10 mouse cellular contexts compared by ENCODE assay signal in genomic region chr14:74974136-74974651, GRCm38 (mm10). TPM values are rescaled to one million over a fixed set of nuclear protein-coding genes. Genes with fewer than 3 reads are reported as not detected.
DNase-seq lines count a peak whose midpoint lies in the region; ATAC-seq and TF ChIP-seq lines count a peak whose summit lies in the region.
"Had no signal": no experiment of that assay in that cellular context is flagged by ENCODE, and none has a peak within 500 bp of the region (broad histone marks: within the 10 kb centered on the region; RNA-seq: fewer than 3 reads in every experiment).

No protein-coding gene starts in this region.

- no peak overlapping the region for H3K4me2 ChIP-seq in lung, embryonic 15.5 days
- H3K4me2 ChIP-seq in forebrain, postnatal 0 days (ENCODE audit: low read depth), result no peak overlapping the region
- H3K4me2 ChIP-seq: hindbrain, embryonic 12.5 days; limb, embryonic 13.5 days had no signal

- peaks cover 13% of the 10 kb centered on the region; the same call in 1 of the 2 replicates for H3K4me1 ChIP-seq in lung, embryonic 15.5 days
- H3K4me1 ChIP-seq in kidney, adult 2 months (ENCODE audit: control insufficient read depth, insufficient read depth, low read length), result peaks cover 4% of the 10 kb centered on the region; the same call in 1 of the 2 replicates
- H3K4me1 ChIP-seq in forebrain, postnatal 0 days (ENCODE audit: insufficient read depth), result no peaks in the 10 kb centered on the region
- H3K4me1 ChIP-seq: hindbrain, embryonic 12.5 days; limb, embryonic 13.5 days had no signal

- no peak for TF ChIP-seq POLR2A in kidney, adult 2 months (IDR thresholded peaks at IDR 0.05; ENCODE audit: low read depth, low read length)

- no peak for ATAC-seq in lung, embryonic 15.5 days (ENCODE audit: borderline replicate concordance, extremely low read depth, low FRiP score, low TSS enrichment)
- ATAC-seq in forebrain, postnatal 0 days, result no peak

- H3K9ac ChIP-seq in lung, embryonic 15.5 days, result no peak overlapping the region
- no peak overlapping the region for H3K9ac ChIP-seq in forebrain, postnatal 0 days
- H3K9ac ChIP-seq: hindbrain, embryonic 12.5 days; limb, embryonic 13.5 days had no signal

- no peak for TF ChIP-seq CTCF in kidney, adult 2 months (conservative IDR thresholded peaks at IDR 0.05; ENCODE audit: insufficient read depth, insufficient read length, low read depth, low read length)
- no peak for TF ChIP-seq CTCF in forebrain, postnatal 0 days (IDR thresholded peaks at IDR 0.05; ENCODE audit: low read depth)

- no peaks in the 10 kb centered on the region for H3K9me3 ChIP-seq in lung, embryonic 15.5 days
- no peaks in the 10 kb centered on the region for H3K9me3 ChIP-seq in forebrain, postnatal 0 days (ENCODE audit: low read length)
- H3K9me3 ChIP-seq: hindbrain, embryonic 12.5 days; limb, embryonic 13.5 days had no signal

- no peak for DNase-seq in lung, postnatal 25 days (ENCODE audit: low spot score)
- peak; percentile 50 to 67 for DNase-seq in heart, adult 9 months (ENCODE audit: low spot score in 2 of 2)
- peak; percentile 75 for DNase-seq in kidney, adult 2 months
- peak; percentile 45 for DNase-seq in lung, postnatal 10 days
- no peak for DNase-seq in forebrain, postnatal 0 days
- no peak for DNase-seq in thymus, postnatal 0 days (ENCODE audit: low spot score)
- DNase-seq in ovary, postnatal 10 days (ENCODE audit: low spot score), result no peak

- no peak overlapping the region for H3K4me3 ChIP-seq in lung, embryonic 15.5 days
- H3K4me3 ChIP-seq in kidney, adult 2 months (ENCODE audit: insufficient read depth, low read depth, low read length), result no peak overlapping the region
- H3K4me3 ChIP-seq in forebrain, postnatal 0 days (ENCODE audit: low read depth, low read length), result no peak overlapping the region
- H3K4me3 ChIP-seq: hindbrain, embryonic 12.5 days; limb, embryonic 13.5 days had no signal

- H3K27ac ChIP-seq in lung, embryonic 15.5 days, result peak overlapping the region; percentile 55
- H3K27ac ChIP-seq in kidney, adult 2 months (ENCODE audit: insufficient read depth, low read depth, low read length), result peak overlapping the region; percentile 24; the same call in 1 of the 2 replicates
- no peak overlapping the region for H3K27ac ChIP-seq in forebrain, postnatal 0 days (ENCODE audit: low read depth, low read length)
- H3K27ac ChIP-seq: hindbrain, embryonic 12.5 days; limb, embryonic 13.5 days had no signal

- WGBS in lung, embryonic 15.5 days, result 48% methylated on average over 10 of the region's 10 CpGs
- 68% methylated on average over 10 of the region's 10 CpGs for whole genome bisulfite sequencing in kidney, adult 2 months
- WGBS in forebrain, postnatal 0 days, result 76% methylated on average over 10 of the region's 10 CpGs

- H3K36me3 ChIP-seq in lung, embryonic 15.5 days, result no peaks in the 10 kb centered on the region
- no peaks in the 10 kb centered on the region for H3K36me3 ChIP-seq in kidney, adult 2 months (ENCODE audit: control insufficient read depth, insufficient read depth, low read length)
- no peaks in the 10 kb centered on the region for H3K36me3 ChIP-seq in forebrain, postnatal 0 days (ENCODE audit: insufficient read depth)
- H3K36me3 ChIP-seq: hindbrain, embryonic 12.5 days; limb, embryonic 13.5 days had no signal

- H3K27me3 ChIP-seq in lung, embryonic 15.5 days, result no peaks in the 10 kb centered on the region
- H3K27me3 ChIP-seq in kidney, adult 2 months (replicated peaks; ENCODE audit: control insufficient read depth, insufficient read depth, low read length), result no peaks in the 10 kb centered on the region
- no peaks in the 10 kb centered on the region for H3K27me3 ChIP-seq in forebrain, postnatal 0 days (ENCODE audit: insufficient read depth, low read length)
- H3K27me3 ChIP-seq: hindbrain, embryonic 12.5 days; limb, embryonic 13.5 days had no signal

RNA-seq across cellular contexts. Expression of gene Lrch1, which starts 26.5 kb away (rescaled TPM):
- polyA plus RNA-seq in lung, embryonic 15.5 days (2015; fragmentation: Nextera tagmentation; extraction: Ambion mirVana), result 17.5 and 19.9 TPM in 2 replicates
- polyA plus RNA-seq in kidney, adult 2 months (2012; rRNA removed), result 8.2 and 8.4 TPM in 2 replicates
- 12.6 and 20.8 TPM in 2 replicates for total RNA-seq in forebrain, postnatal 0 days (2014; rRNA removed)
- polyA plus RNA-seq in forebrain, postnatal 0 days (2015; fragmentation: Nextera tagmentation; extraction: Ambion mirVana), result 8.1 and 12.7 TPM in 2 replicates
- 25.1 and 25.5 TPM in 2 replicates for polyA plus RNA-seq in thymus, postnatal 0 days (2015; fragmentation: Nextera tagmentation; extraction: Ambion mirVana)

RNA-seq across cellular contexts. Expression of gene Rubcnl, which starts 41.6 kb away (rescaled TPM):
- 0.37 and 0.42 TPM in 2 replicates for polyA plus RNA-seq in lung, embryonic 15.5 days (2015; fragmentation: Nextera tagmentation; extraction: Ambion mirVana)
- polyA plus RNA-seq in kidney, adult 2 months (2012; rRNA removed), result 0.27 and 1.2 TPM in 2 replicates
- total RNA-seq in forebrain, postnatal 0 days (2014; rRNA removed), result 0.05 and 0.54 TPM in 2 replicates
- 0.09 and 0.17 TPM in 2 replicates for polyA plus RNA-seq in forebrain, postnatal 0 days (2015; fragmentation: Nextera tagmentation; extraction: Ambion mirVana)
- 1.5 TPM in 2 replicates for polyA plus RNA-seq in thymus, postnatal 0 days (2015; fragmentation: Nextera tagmentation; extraction: Ambion mirVana)

Comparison
In these comparisons a context has a peak if more than half of its experiments do, and no peak if none do; other contexts are left out.
1. DNase-seq: peak in heart, adult 9 months (2 of 2), kidney, adult 2 months (single experiment) and lung, postnatal 10 days (single experiment); none in lung, postnatal 25 days (single experiment), forebrain, postnatal 0 days (single experiment), thymus, postnatal 0 days (single experiment) and ovary, postnatal 10 days (single experiment).